Mouse (Mus musculus): Measurements from ENCODE around the gene Mchr1. TPM values are rescaled to one million over a fixed set of nuclear protein-coding genes. Genes with fewer than 3 reads are reported as not detected.
A peak's percentile ranks its signal among the peaks of the same experiment; 100 is the strongest.

Mchr1 gene
- polyA plus RNA-seq, 1 experiment from 2014 or later, result 5.8 TPM

- Histone ChIP-seq H3K36me3 (replicated peaks) (no peaks in the 10 kb centered on the region), H3K9ac (no peak overlapping the region), H3K9me3 (no peaks in the 10 kb centered on the region), H3K27me3 (replicated peaks) (no peaks in the 10 kb centered on the region), H3K4me1 (peaks cover 8% of the 10 kb centered on the region; the same call in 1 of the 2 replicates), H3K4me2 (no peak overlapping the region), H3K4me3 (no peak overlapping the region), H3K27ac (peak overlapping the region; percentile 66)
- 20% methylated on average over 6 of the region's 6 CpGs for WGBS
- ATAC-seq (replicated peaks), result peak; percentile 45; the same call in 1 of the 2 replicates
Measured at GRCm38 (mm10) chr15:81255063-81255462, 19.8 kb downstream of the Mchr1 start.

GRCm38 (mm10) chr15:81258296-81258695 is 23.0 kb downstream of the Mchr1 start:
- Histone ChIP-seq H3K4me2 (no peak overlapping the region), H3K4me3 (no peak overlapping the region), H3K27ac (no peak overlapping the region), H3K27me3 (replicated peaks) (no peaks in the 10 kb centered on the region), H3K9ac (no peak overlapping the region), H3K36me3 (replicated peaks) (no peaks in the 10 kb centered on the region), H3K9me3 (no peaks in the 10 kb centered on the region), H3K4me1 (peaks cover 8% of the 10 kb centered on the region; the same call in 1 of the 2 replicates)
- no peak for ATAC-seq (replicated peaks)
- 38% methylated on average over 9 of the region's 9 CpGs for WGBS

GRCm38 (mm10) chr15:81259304-81259703 is 24.0 kb downstream of the Mchr1 start:
- no peak overlapping the region for H3K27ac ChIP-seq
- H3K9me3 ChIP-seq, result no peaks in the 10 kb centered on the region
- H3K36me3 ChIP-seq (replicated peaks), result no peaks in the 10 kb centered on the region
- no peak overlapping the region for H3K4me2 ChIP-seq
- no peak overlapping the region for H3K9ac ChIP-seq
- no peak overlapping the region for H3K4me3 ChIP-seq
- H3K4me1 ChIP-seq, result peaks cover 11% of the 10 kb centered on the region; the same call in 1 of the 2 replicates
- H3K27me3 ChIP-seq (replicated peaks), result no peaks in the 10 kb centered on the region
- no peak for ATAC-seq (replicated peaks)
- WGBS, result 95% methylated on average over 5 of the region's 5 CpGs

- Histone ChIP-seq H3K27me3 (replicated peaks) (no peaks in the 10 kb centered on the region), H3K36me3 (replicated peaks) (no peaks in the 10 kb centered on the region), H3K4me3 (no peak overlapping the region), H3K4me2 (no peak overlapping the region), H3K4me1 (peaks cover 10% of the 10 kb centered on the region; the same call in 1 of the 2 replicates), H3K9me3 (no peaks in the 10 kb centered on the region), H3K9ac (no peak overlapping the region), H3K27ac (no peak overlapping the region)
- WGBS, result 92% methylated on average over 9 of the region's 9 CpGs
- ATAC-seq (replicated peaks), result no peak
Measured at GRCm38 (mm10) chr15:81260208-81260607, 24.9 kb downstream of the Mchr1 start.

- Histone ChIP-seq H3K9ac (no peak overlapping the region), H3K9me3 (no peaks in the 10 kb centered on the region), H3K36me3 (replicated peaks) (no peaks in the 10 kb centered on the region), H3K4me2 (peak overlapping the region; percentile 3; the same call in 1 of the 2 replicates), H3K27me3 (replicated peaks) (no peaks in the 10 kb centered on the region), H3K4me3 (no peak overlapping the region), H3K4me1 (peaks cover 8% of the 10 kb centered on the region; the same call in 1 of the 2 replicates), H3K27ac (peak overlapping the region; percentile 18)
- no peak for ATAC-seq (replicated peaks)
- 30% methylated on average over 16 of the region's 16 CpGs for WGBS
Measured at GRCm38 (mm10) chr15:81264392-81265095, 29.2 kb downstream of the Mchr1 start.

- no peak overlapping the region for H3K4me3 ChIP-seq
- ATAC-seq (replicated peaks), result no peak
- H3K27me3 ChIP-seq (replicated peaks), result no peaks in the 10 kb centered on the region
- H3K9ac ChIP-seq, result no peak overlapping the region
- peaks cover 15% of the 10 kb centered on the region for H3K4me1 ChIP-seq
- H3K9me3 ChIP-seq, result no peaks in the 10 kb centered on the region
- H3K27ac ChIP-seq, result no peak overlapping the region
- WGBS, result 89% methylated on average over 2 of the region's 2 CpGs
- H3K36me3 ChIP-seq (replicated peaks), result no peaks in the 10 kb centered on the region
- no peak overlapping the region for H3K4me2 ChIP-seq
Measured at GRCm38 (mm10) chr15:81267416-81267815, 32.1 kb downstream of the Mchr1 start.

GRCm38 (mm10) chr15:81272305-81273053 is 37.2 kb downstream of the Mchr1 start:
- Histone ChIP-seq H3K9ac (0 out of 2 replicates have a peak overlapping the region, but pooled peaks have one; percentile 21), H3K9me3 (no peaks in the 10 kb centered on the region), H3K4me2 (peak overlapping the region; percentile 23), H3K36me3 (replicated peaks) (no peaks in the 10 kb centered on the region), H3K27ac (peak overlapping the region; percentile 71), H3K4me1 (peaks cover 20% of the 10 kb centered on the region), H3K27me3 (replicated peaks) (no peaks in the 10 kb centered on the region), H3K4me3 (no peak overlapping the region)
- peak; percentile 77 for ATAC-seq (replicated peaks)
- 19% methylated on average over 13 of the region's 13 CpGs for WGBS

- 66% methylated on average over 2 of the region's 2 CpGs for WGBS
- Histone ChIP-seq H3K4me2 (no peak overlapping the region), H3K27me3 (replicated peaks) (no peaks in the 10 kb centered on the region), H3K9ac (no peak overlapping the region), H3K4me1 (peaks cover 29% of the 10 kb centered on the region), H3K27ac (peak overlapping the region; percentile 71), H3K9me3 (no peaks in the 10 kb centered on the region), H3K36me3 (replicated peaks) (no peaks in the 10 kb centered on the region), H3K4me3 (no peak overlapping the region)
- no peak for ATAC-seq (replicated peaks)
Measured at GRCm38 (mm10) chr15:81273361-81273760, 38.1 kb downstream of the Mchr1 start.

GRCm38 (mm10) chr15:81277928-81278327 is 42.6 kb downstream of the Mchr1 start:
- H3K4me3 ChIP-seq, result no peak overlapping the region
- 0 out of 2 replicates have a peak, but pooled peaks have one; percentile 66 for ATAC-seq (replicated peaks)
- H3K4me2 ChIP-seq, result peak overlapping the region; percentile 6; the same call in 1 of the 2 replicates
- 7% methylated on average over 11 of the region's 11 CpGs for WGBS
- H3K27ac ChIP-seq, result 0 out of 2 replicates have a peak overlapping the region, but pooled peaks have one; percentile 22
- no peaks in the 10 kb centered on the region for H3K9me3 ChIP-seq
- H3K36me3 ChIP-seq (replicated peaks), result no peaks in the 10 kb centered on the region
- peaks cover 17% of the 10 kb centered on the region for H3K4me1 ChIP-seq
- H3K27me3 ChIP-seq (replicated peaks), result no peaks in the 10 kb centered on the region
- H3K9ac ChIP-seq, result no peak overlapping the region

GRCm38 (mm10) chr15:81278699-81279098 is 43.4 kb downstream of the Mchr1 start:
- Histone ChIP-seq H3K4me1 (peaks cover 12% of the 10 kb centered on the region), H3K9ac (no peak overlapping the region), H3K9me3 (no peaks in the 10 kb centered on the region), H3K27me3 (replicated peaks) (no peaks in the 10 kb centered on the region), H3K36me3 (replicated peaks) (no peaks in the 10 kb centered on the region), H3K4me3 (no peak overlapping the region), H3K4me2 (no peak overlapping the region), H3K27ac (no peak overlapping the region)
- ATAC-seq (replicated peaks), result no peak
- 56% methylated on average over 6 of the region's 6 CpGs for WGBS

- Histone ChIP-seq H3K9ac (no peak overlapping the region), H3K36me3 (replicated peaks) (no peaks in the 10 kb centered on the region), H3K4me3 (no peak overlapping the region), H3K4me1 (no peaks in the 10 kb centered on the region), H3K27ac (no peak overlapping the region), H3K4me2 (no peak overlapping the region), H3K27me3 (replicated peaks) (no peaks in the 10 kb centered on the region), H3K9me3 (no peaks in the 10 kb centered on the region)
- ATAC-seq (replicated peaks), result no peak
- 80% methylated on average over 9 of the region's 9 CpGs for WGBS
Measured at GRCm38 (mm10) chr15:81284121-81284734, 48.9 kb downstream of the Mchr1 start.

All from midbrain, embryonic 15.5 days (tissue).